Mouse (Mus musculus): ENCODE results near the gene Fnbp1. TPM values are rescaled to one million over a fixed set of nuclear protein-coding genes. Genes with fewer than 3 reads are reported as not detected.

Fnbp1 gene
- polyA plus RNA-seq, 1 experiment from 2014 or later: 17.7 TPM

DNA sequence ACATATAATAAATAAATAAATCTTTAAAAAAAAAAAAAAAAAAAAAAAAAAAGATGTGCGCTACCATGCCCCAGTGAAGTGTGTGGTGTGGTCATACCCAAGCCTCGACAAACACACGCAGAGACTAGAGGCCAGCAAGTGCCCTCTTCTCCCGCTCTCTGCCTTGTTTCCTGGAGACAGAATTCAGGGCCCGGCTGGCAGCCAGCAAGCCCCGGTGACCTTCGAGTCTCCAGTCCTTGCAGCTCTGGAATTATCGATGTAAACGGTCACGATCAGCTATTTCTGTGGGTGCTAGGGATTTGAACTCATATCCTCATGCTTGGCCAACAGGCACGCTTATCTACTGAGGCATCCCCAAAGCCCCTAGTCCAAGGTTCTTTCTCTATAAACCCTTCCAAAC, 43.2 kb downstream of the Fnbp1 start:
- WGBS: 95% methylated on average over 11 of the region's 11 CpGs

DNA sequence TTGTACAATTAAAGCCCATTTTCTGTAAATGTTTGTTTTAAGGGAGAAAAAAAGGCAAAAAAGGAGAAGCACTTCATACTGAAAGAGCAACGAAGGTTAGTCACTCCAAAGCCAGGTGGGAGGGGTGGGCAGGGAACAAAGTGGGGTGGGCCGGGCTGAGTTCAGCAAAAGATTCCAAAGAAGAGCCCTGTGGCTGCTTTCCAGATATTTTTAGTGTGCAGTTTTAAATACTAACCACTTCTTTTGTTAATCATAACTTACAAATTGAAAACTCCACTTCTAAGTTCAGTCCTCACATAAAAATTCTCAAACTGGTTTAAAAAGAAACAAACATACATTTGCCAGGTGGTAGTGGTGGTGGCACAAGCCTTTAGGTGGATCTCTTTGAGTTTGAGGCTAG, 44.5 kb downstream of the Fnbp1 start:
- Histone ChIP-seq H3K36me3 (peaks cover 20% of the 10 kb centered on the region), H3K4me1 (peaks cover 24% of the 10 kb centered on the region), H3K9me3 (no peaks in the 10 kb centered on the region), H3K27ac (no peak overlapping the region), H3K4me3 (no peak overlapping the region), H3K27me3 (ENCODE audit: insufficient read depth, poor library complexity, severe bottlenecking) (no peaks in the 10 kb centered on the region)
- WGBS: 78% methylated on average over 2 of the region's 2 CpGs
- no peak for DNase-seq (ENCODE audit: low spot score)

More for the DNA sequence above, 43.2 kb downstream of the Fnbp1 start:
- H3K27me3 ChIP-seq (ENCODE audit: insufficient read depth, poor library complexity, severe bottlenecking): no peaks in the 10 kb centered on the region
- H3K4me3 ChIP-seq: no peak overlapping the region
- no peak overlapping the region for H3K27ac ChIP-seq
- no peak for DNase-seq (ENCODE audit: low spot score)
- H3K4me1 ChIP-seq: peaks cover 29% of the 10 kb centered on the region
- H3K36me3 ChIP-seq: peaks cover 20% of the 10 kb centered on the region
- H3K9me3 ChIP-seq: no peaks in the 10 kb centered on the region

DNA sequence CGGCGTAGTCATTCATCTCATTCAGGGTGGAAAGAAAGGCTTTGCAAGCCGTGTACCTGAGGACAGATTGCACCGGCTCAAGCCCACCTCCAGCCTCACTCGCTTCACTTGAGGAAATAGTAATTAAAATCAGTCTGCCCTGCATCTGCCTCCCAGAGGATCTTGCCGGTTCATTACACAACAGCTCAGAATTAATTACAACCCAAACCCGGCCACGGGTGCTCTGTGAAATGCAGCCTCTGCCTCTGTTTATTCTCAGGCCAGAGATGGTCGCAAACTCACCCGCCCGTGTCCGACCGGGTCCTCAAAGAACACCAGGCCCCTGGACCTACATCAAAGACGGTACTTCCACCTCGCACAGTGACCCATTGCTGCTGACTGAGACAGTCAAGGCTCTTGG, 45.7 kb downstream of the Fnbp1 start:
- H3K36me3 ChIP-seq: peaks cover 20% of the 10 kb centered on the region
- no peaks in the 10 kb centered on the region for H3K27me3 ChIP-seq (ENCODE audit: insufficient read depth, poor library complexity, severe bottlenecking)
- no peak overlapping the region for H3K4me3 ChIP-seq
- 91% methylated on average over 15 of the region's 15 CpGs for WGBS
- no peak for DNase-seq (ENCODE audit: low spot score)
- no peak overlapping the region for H3K27ac ChIP-seq
- H3K4me1 ChIP-seq: peaks cover 16% of the 10 kb centered on the region
- no peaks in the 10 kb centered on the region for H3K9me3 ChIP-seq

DNA sequence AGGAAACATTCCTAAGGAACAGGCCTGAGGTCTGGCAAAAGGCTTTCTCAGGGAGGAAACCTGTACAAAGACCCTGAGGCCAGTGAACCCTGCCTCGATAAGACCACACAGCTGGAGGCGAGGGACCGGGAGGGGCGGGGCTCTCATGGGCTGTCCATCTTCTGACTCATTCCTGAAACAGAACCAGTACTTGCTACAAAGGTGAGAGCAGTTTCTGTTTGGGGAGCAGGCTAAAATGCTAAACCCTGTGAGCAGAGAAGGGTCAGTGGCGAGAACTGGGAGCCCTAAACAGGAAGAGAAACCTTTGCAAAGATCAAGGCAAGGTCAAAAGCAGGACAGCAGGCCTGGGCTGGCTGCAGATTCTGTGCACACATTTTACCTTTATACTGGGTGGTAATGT, 47.2 kb downstream of the Fnbp1 start:
- peaks cover 17% of the 10 kb centered on the region for H3K4me1 ChIP-seq
- H3K27ac ChIP-seq: no peak overlapping the region
- DNase-seq (ENCODE audit: low spot score): no peak
- H3K4me3 ChIP-seq: no peak overlapping the region
- WGBS: 42% methylated on average over 5 of the region's 5 CpGs
- H3K9me3 ChIP-seq: no peaks in the 10 kb centered on the region
- H3K27me3 ChIP-seq (ENCODE audit: insufficient read depth, poor library complexity, severe bottlenecking): no peaks in the 10 kb centered on the region
- H3K36me3 ChIP-seq: peaks cover 13% of the 10 kb centered on the region

DNA sequence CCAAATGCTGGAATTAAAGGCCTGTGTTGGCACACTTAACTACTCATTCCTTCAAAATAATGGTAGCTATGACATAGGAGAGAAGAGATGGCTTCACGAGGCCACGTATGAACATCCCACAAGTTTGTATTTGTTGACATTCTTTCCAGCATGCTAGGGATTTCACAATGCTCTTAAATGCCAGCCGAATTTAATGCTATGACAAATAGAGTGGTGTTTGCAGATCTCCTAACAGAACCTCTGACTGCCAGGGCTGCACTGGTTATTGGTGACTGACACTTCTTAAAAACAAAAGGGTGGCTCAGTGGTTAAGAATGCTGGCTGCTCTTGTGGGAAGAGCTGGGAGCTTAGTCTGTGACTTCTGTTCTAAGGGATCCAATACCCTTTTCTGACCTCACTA, 48.9 kb downstream of the Fnbp1 start:
- 89% methylated on average over 3 of the region's 3 CpGs for WGBS

DNA sequence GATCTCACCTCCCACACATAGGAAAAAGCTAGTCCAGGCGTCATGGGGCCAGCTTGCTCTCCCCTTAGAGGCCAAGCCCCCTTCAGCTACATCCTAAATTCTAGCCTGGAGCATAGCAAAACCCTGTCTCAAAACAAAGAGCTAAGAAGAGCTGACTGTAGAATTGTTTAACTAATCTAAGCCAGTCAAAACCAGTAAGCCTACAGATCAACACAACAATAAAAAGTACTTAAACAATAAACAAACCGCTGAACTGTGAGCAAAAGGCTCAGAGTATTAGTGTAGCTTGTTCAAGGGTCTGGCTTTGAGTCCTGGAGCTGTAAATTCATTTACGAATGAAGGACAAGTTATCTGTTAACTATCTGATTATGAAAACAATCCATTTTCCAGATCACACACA, 50.6 kb downstream of the Fnbp1 start:
- H3K9me3 ChIP-seq: no peaks in the 10 kb centered on the region
- H3K4me1 ChIP-seq: peaks cover 50% of the 10 kb centered on the region
- WGBS: 59% methylated on average over 3 of the region's 3 CpGs
- no peak overlapping the region for H3K4me3 ChIP-seq
- peaks cover 13% of the 10 kb centered on the region for H3K36me3 ChIP-seq
- DNase-seq (ENCODE audit: low spot score): no peak
- H3K27me3 ChIP-seq (ENCODE audit: insufficient read depth, poor library complexity, severe bottlenecking): no peaks in the 10 kb centered on the region
- no peak overlapping the region for H3K27ac ChIP-seq

More for the DNA sequence above, 48.9 kb downstream of the Fnbp1 start:
- DNase-seq (ENCODE audit: low spot score): no peak
- no peaks in the 10 kb centered on the region for H3K9me3 ChIP-seq
- peaks cover 13% of the 10 kb centered on the region for H3K36me3 ChIP-seq
- H3K27me3 ChIP-seq (ENCODE audit: insufficient read depth, poor library complexity, severe bottlenecking): no peaks in the 10 kb centered on the region
- H3K4me3 ChIP-seq: no peak overlapping the region
- no peak overlapping the region for H3K27ac ChIP-seq
- H3K4me1 ChIP-seq: peaks cover 34% of the 10 kb centered on the region

DNA sequence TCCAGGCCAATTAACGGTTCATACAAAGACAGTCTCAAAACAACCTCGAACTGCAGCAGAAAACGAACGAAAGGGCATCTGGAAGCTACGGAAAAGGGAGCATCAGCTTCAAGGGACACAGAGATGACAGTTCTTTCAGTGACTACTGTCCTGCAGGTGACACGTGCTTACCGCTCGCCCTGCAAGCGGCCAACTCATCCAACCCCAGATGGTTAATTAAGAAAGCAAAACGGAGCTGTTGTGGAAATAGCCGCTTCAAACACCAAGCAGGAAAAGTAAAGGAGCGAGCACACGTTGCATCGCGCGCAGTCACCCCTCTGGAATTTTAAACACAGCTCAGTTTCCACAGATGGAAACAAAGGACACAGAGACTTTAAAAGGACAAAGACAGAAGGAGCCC, 52.2 kb downstream of the Fnbp1 start:
- peaks cover 9% of the 10 kb centered on the region; the same call in 1 of the 2 replicates for H3K36me3 ChIP-seq
- H3K4me3 ChIP-seq: no peak overlapping the region
- no peaks in the 10 kb centered on the region for H3K9me3 ChIP-seq
- no peak for DNase-seq (ENCODE audit: low spot score)
- H3K4me1 ChIP-seq: peaks cover 43% of the 10 kb centered on the region
- H3K27ac ChIP-seq: peak overlapping the region; percentile 1; the same call in 1 of the 2 replicates
- no peaks in the 10 kb centered on the region for H3K27me3 ChIP-seq (ENCODE audit: insufficient read depth, poor library complexity, severe bottlenecking)
- 72% methylated on average over 16 of the region's 16 CpGs for WGBS

DNA sequence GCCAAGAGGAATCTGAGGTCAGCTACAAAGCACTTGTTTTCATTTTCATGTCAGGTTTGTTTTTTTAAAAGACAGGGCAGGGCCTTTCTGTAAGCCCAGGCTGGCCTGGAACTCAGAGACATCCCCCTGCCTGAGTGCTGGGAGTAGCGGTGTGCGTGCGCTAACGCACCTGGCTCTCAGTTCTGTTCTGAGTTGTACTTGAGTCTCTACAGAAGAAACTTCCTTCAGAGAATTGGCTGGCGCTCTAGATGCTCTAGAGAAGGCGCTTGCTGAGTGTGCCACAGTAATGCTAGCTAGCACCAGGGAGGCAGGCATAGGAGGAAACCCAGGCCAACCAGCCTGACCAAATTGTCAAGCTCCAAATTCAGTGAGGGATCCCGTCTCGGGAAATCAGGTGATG, 52.9 kb downstream of the Fnbp1 start:
- Histone ChIP-seq H3K4me3 (no peak overlapping the region), H3K27me3 (ENCODE audit: insufficient read depth, poor library complexity, severe bottlenecking) (no peaks in the 10 kb centered on the region), H3K9me3 (no peaks in the 10 kb centered on the region), H3K36me3 (peaks cover 15% of the 10 kb centered on the region), H3K27ac (peak overlapping the region; percentile 59; the same call in 1 of the 2 replicates), H3K4me1 (peaks cover 39% of the 10 kb centered on the region)
- WGBS: 75% methylated on average over 8 of the region's 8 CpGs
- DNase-seq (ENCODE audit: low spot score): no peak

DNA sequence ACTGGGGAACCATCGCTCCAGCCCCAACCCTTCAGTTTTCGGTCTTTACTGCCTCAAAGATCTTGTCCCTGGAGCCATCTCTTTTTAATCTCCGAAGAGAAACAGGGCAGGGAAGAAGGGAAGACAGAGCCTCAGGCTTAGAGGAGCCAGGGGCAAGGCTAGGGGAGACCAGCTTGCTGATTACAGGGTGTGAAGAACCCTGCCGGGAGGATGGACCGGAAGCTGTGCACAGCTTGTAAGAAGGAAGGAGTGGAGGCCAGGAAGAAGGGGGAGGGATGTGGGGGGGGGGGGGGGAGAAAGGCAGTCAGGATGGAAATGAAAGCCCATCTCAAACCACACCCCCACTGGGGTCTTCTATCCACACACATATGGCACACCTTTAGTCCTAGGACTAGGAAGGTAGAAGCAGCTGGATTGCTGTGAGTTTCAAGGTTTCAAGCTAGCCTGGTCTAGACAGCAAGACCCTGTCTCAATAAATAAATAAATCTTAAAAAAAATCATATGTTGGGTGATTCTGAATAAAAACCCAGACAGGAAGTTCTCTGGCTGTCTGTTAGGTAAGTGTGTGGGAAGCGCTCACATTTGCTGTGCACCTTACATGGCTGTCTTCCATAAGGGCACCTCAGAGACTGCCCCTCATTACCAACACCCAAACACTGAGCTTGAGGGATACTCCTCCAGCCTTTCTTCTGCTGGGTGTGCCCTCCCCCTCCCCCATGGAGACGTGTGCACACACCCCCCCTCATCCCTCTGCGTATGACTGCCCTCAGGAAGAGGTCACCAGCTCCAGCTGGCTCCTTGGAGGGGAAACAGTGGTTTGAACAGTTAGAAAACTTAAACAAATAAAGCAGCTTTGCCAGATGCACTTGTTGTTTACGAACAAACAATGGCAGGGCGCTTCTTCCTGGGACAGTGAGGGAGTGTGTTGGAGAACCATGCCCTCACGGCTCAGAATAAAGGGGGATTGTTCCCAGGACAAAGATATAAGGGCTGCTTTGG, 53.8 kb downstream of the Fnbp1 start:
- DNase-seq (ENCODE audit: low spot score): no peak
- Histone ChIP-seq H3K27me3 (ENCODE audit: insufficient read depth, poor library complexity, severe bottlenecking) (no peaks in the 10 kb centered on the region), H3K27ac (peak overlapping the region; percentile 76), H3K4me3 (no peak overlapping the region), H3K36me3 (peaks cover 19% of the 10 kb centered on the region), H3K4me1 (peaks cover 39% of the 10 kb centered on the region), H3K9me3 (no peaks in the 10 kb centered on the region)
- WGBS: 25% methylated on average over 11 of the region's 11 CpGs

DNA sequence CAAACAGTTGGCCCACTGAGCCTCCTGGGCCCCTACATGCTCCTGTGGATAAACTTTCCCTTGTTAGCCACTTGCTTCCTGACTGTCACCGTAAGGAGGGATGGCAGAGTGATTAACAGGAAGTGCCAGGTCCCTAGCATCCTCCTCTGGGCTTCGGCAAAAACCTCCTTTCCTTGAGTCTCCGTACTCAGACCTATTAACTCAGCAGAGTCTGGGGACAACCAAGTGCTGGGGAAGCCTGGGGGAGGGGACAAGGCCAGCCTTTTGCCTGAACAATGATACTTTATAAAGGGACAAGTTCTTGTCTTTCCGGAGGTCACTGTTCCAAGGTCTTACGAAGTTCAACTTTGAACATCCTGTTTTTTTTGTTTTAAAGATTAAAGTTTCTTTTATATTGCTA, 54.7 kb downstream of the Fnbp1 start:
- Histone ChIP-seq H3K27me3 (ENCODE audit: insufficient read depth, poor library complexity, severe bottlenecking) (no peaks in the 10 kb centered on the region), H3K4me3 (no peak overlapping the region), H3K27ac (peak overlapping the region; percentile 50), H3K36me3 (peaks cover 26% of the 10 kb centered on the region), H3K9me3 (no peaks in the 10 kb centered on the region), H3K4me1 (peaks cover 48% of the 10 kb centered on the region)
- WGBS: 19% methylated on average over 5 of the region's 5 CpGs
- DNase-seq (ENCODE audit: low spot score): no peak

DNA sequence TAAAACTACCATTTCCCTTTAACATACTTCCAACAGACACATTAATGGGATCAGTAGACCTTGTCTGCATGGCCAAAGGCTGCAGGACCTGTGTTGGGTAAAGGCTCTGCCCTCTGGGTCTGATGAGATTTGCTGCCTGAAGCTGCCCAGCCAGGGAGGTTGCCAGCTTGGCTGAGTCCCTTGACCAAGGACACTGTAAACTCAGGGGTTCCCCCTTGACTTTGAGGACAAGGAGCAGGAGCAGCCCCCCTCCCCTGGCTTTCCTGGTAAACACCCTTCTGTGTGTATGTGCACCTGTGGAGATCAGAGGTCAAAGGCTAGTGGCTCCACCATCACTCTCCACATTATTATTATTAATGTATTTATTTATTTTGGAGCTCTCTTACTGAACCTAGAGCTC, 55.3 kb downstream of the Fnbp1 start:
- H3K4me1 ChIP-seq: peaks cover 51% of the 10 kb centered on the region
- no peak overlapping the region for H3K4me3 ChIP-seq
- peaks cover 26% of the 10 kb centered on the region for H3K36me3 ChIP-seq
- no peak for DNase-seq (ENCODE audit: low spot score)
- no peaks in the 10 kb centered on the region for H3K9me3 ChIP-seq
- no peaks in the 10 kb centered on the region for H3K27me3 ChIP-seq (ENCODE audit: insufficient read depth, poor library complexity, severe bottlenecking)
- H3K27ac ChIP-seq: peak overlapping the region; percentile 50; the same call in 1 of the 2 replicates

DNA sequence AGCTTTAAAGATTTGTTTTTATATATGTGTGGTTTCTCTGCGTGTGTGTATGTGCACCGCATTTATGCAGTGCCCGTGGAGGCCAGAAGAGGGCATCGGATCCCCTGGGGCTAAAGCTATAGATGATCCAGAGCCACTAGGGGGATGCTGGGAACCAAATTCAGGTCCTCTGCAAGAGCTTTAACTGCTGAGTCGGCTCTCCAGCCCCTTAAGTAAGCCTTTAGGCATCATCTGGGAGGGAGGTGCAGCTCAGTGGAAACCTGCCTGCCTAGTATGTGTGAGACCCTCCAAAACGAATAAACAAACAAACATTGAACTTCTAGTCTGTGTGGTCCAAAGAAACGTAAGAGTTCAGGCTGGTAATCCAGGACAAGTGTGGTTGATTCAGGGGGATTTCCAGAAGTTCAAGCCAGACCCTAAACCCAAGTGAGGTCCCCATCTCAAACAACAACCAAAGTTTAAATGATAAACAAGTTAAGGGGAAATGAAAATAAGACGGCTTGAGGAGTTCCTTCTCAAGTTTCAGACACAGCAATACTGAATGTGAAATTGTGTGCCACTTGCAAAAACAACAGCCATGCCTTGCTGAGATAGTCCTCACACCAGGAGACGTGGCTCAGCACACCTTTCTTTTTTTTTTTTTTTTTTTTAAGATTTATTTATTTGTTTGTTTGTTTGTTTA, 57.5 kb downstream of the Fnbp1 start:
- Histone ChIP-seq H3K27ac (no peak overlapping the region), H3K4me1 (peaks cover 58% of the 10 kb centered on the region)
- WGBS: 94% methylated on average over 9 of the region's 9 CpGs

DNA sequence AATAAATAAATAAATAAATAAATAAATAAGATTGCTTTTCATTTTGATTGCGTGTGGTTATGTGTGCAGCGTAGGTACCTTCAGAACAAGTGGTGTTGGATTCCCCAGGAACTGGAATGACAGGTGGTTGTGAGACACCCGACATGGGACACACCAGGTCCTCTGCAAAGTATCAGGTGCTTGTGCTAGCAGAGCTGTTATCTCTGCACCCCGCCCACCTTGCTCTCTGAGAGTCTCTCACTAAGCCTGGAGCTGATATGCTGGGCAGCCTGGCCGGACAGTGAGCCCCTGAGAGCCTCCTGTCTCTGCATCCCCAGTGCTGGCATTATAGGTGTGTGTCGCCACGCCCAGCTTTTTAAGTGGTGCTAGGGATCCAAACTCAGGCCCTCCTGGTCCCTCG, 58.4 kb downstream of the Fnbp1 start:
- no peak overlapping the region for H3K27ac ChIP-seq
- H3K36me3 ChIP-seq: peaks cover 36% of the 10 kb centered on the region
- no peak for DNase-seq (ENCODE audit: low spot score)
- peaks cover 48% of the 10 kb centered on the region for H3K4me1 ChIP-seq
- H3K4me3 ChIP-seq: no peak overlapping the region
- H3K27me3 ChIP-seq (ENCODE audit: insufficient read depth, poor library complexity, severe bottlenecking): no peaks in the 10 kb centered on the region
- no peaks in the 10 kb centered on the region for H3K9me3 ChIP-seq
- 82% methylated on average over 8 of the region's 8 CpGs for WGBS

More for the DNA sequence above, 57.5 kb downstream of the Fnbp1 start:
- DNase-seq (ENCODE audit: low spot score): no peak
- H3K9me3 ChIP-seq: no peaks in the 10 kb centered on the region
- peaks cover 36% of the 10 kb centered on the region for H3K36me3 ChIP-seq
- no peak overlapping the region for H3K4me3 ChIP-seq
- no peaks in the 10 kb centered on the region for H3K27me3 ChIP-seq (ENCODE audit: insufficient read depth, poor library complexity, severe bottlenecking)

Data from heart, embryonic 10.5 days (tissue).